In genomic region chr12:118301072-118301865, GRCm38 (mm10) we compare ENCODE assay signal across 8 mouse cellular contexts. TPM values are rescaled to one million over a fixed set of nuclear protein-coding genes. Genes with fewer than 3 reads are reported as not detected.
DNase-seq lines count a peak whose midpoint lies in the region; ATAC-seq and TF ChIP-seq lines count a peak whose summit lies in the region.

Sp4 (minus strand) TSS chr12:118301440.

- H3K4me3 ChIP-seq in gastrocnemius, adult 2 months: peak within 1 kb of the TSS; percentile 86
- peak within 1 kb of the TSS; percentile 85 for H3K4me3 ChIP-seq in hindbrain, postnatal 0 days (ENCODE audit: low read length)
- H3K4me3 ChIP-seq in left cerebral cortex, adult 2 months: peak within 1 kb of the TSS; percentile 99

- H3K27me3 ChIP-seq in hindbrain, postnatal 0 days (ENCODE audit: insufficient read depth, low read length): no peaks in the 10 kb centered on the region

- peak; percentile 21; the same call in 1 of the 2 replicates for TF ChIP-seq CTCF in gastrocnemius, adult 2 months (IDR thresholded peaks at IDR 0.05)
- peak; percentile 32; the same call in 1 of the 2 replicates for TF ChIP-seq CTCF in hindbrain, postnatal 0 days (IDR thresholded peaks at IDR 0.05; ENCODE audit: low read depth)
- TF ChIP-seq CTCF in left cerebral cortex, adult 2 months (IDR thresholded peaks at IDR 0.05): no peak; the same call in 1 of the 2 replicates

- H3K9ac ChIP-seq in hindbrain, postnatal 0 days (replicated peaks; ENCODE audit: low read length): peak within 1 kb of the TSS; percentile 85

- H3K36me3 ChIP-seq in hindbrain, postnatal 0 days (ENCODE audit: insufficient read depth, low read length): no peaks in the 10 kb centered on the region

- H3K9me3 ChIP-seq in hindbrain, postnatal 0 days (ENCODE audit: low read length): no peaks in the 10 kb centered on the region

- H3K4me2 ChIP-seq in hindbrain, postnatal 0 days (ENCODE audit: low read depth, low read length): peak within 1 kb of the TSS; percentile 70

- WGBS in hindbrain, postnatal 0 days: under 1% methylated on average over 61 of the region's 78 CpGs

- peak within 1 kb of the TSS; percentile 98 for H3K27ac ChIP-seq in gastrocnemius, adult 2 months
- peak within 1 kb of the TSS; percentile 97 for H3K27ac ChIP-seq in hindbrain, postnatal 0 days
- peak within 1 kb of the TSS; percentile 96 for H3K27ac ChIP-seq in left cerebral cortex, adult 2 months

- H3K4me1 ChIP-seq in hindbrain, postnatal 0 days (ENCODE audit: insufficient read depth, low read length): peaks cover 25% of the 10 kb centered on the region; the same call in 1 of the 2 replicates

- intact Hi-C loops in gastrocnemius, adult 2 months (cut with DNase I): loop anchor here (5.0 to 10.0 kb wide), 2 partner anchors 104 to 306 kb away; partner anchors contain the start of gene Dnah11
- intact Hi-C loops in left cerebral cortex, adult 2 months (cut with DNase I): loop anchor here (5.0 kb wide), 1 partner anchor 156 kb away; no protein-coding TSS in a partner anchor

- peak; percentile 97 for DNase-seq in ZHBTc4 (ENCODE audit: low read depth, low spot score)
- DNase-seq in gastrocnemius, adult 2 months: peak; percentile 97
- peak; percentile 97 for DNase-seq in hindbrain, postnatal 0 days (ENCODE audit: low spot score)
- peak; percentile 90 to 92 for DNase-seq in left cerebral cortex, adult 2 months (ENCODE audit: extremely low spot score in 1 of 2, low spot score in 2 of 2)
- peak; percentile 89 to 91 for DNase-seq in right cerebral cortex, adult 2 months (ENCODE audit: low spot score in 2 of 2)
- DNase-seq in urinary bladder, postnatal 14 days (ENCODE audit: low spot score): peak; percentile 94

- ATAC-seq in common myeloid progenitor, adult 5-6 weeks (replicated peaks; ENCODE audit: low read depth, poor library complexity, severe bottlenecking): peak; percentile 46
- peak; percentile 90 for ATAC-seq in hindbrain, postnatal 0 days
- peak; percentile 69 for ATAC-seq in megakaryocyte, adult 5-6 weeks (ENCODE audit: poor library complexity, severe bottlenecking)

RNA-seq across cellular contexts. Expression of gene Sp4, which starts in this region (rescaled TPM):
- total RNA-seq in common myeloid progenitor, adult 5-6 weeks (2017): 20.9 and 22.5 TPM in 2 replicates
- total RNA-seq in gastrocnemius, adult 2 months (2021): 10 to 100 TPM in 1 of 2 experiments, 1 to 10 TPM in 1; 9.6 to 10.6 TPM
- 41.2 and 47.0 TPM in 2 replicates for total RNA-seq in hindbrain, postnatal 0 days (2014; rRNA removed)
- 13.1 and 15.8 TPM in 2 replicates for polyA plus RNA-seq in hindbrain, postnatal 0 days (2015; fragmentation: Nextera tagmentation; extraction: Ambion mirVana)
- 10 to 100 TPM; 27.6 to 29.6 TPM for total RNA-seq in left cerebral cortex, adult 2 months (2021)
- total RNA-seq in megakaryocyte, adult 5-6 weeks (2015): 17.3 and 18.9 TPM in 2 replicates
- total RNA-seq in megakaryocyte, adult 5-6 weeks (2017): 13.7 and 16.7 TPM in 2 replicates

Comparison
In these comparisons a context has a peak if more than half of its experiments do, and no peak if none do; other contexts are left out.
1. Peak in every context shown above with its lines: DNase-seq, ATAC-seq, H3K4me3 ChIP-seq and H3K27ac ChIP-seq.